Mouse (Mus musculus) embryonic facial prominence, embryonic 11.5 days (tissue): Measurements from ENCODE around the gene Sirpa. TPM values are rescaled to one million over a fixed set of nuclear protein-coding genes. Genes with fewer than 3 reads are reported as not detected.
A peak's percentile ranks its signal among the peaks of the same experiment; 100 is the strongest.

Experiments used
- ATAC-seq: fragments of 200-750 bp; cut with Nextera tagmentation; replicated peaks from 2 replicates; pipeline ENCODE4 v1.8.0; 2017; ENCODE audit warnings: low read depth; ENCODE audit not compliant: insufficient number of reproducible peaks, low FRiP score, low TSS enrichment
- DNase-seq: peaks from one replicate; pipeline ENCODE4 v3.0.0-alpha.2; 2015; ENCODE audit warnings: low spot score
- H3K27ac ChIP-seq: fragments of 300-500 bp; sonication (generic); replicated peaks from 2 replicates; pipeline ENCODE4 v1.5.1; 2014; ENCODE audit warnings: mild to moderate bottlenecking, low read depth, low read length, control low read depth
- H3K27me3 ChIP-seq: fragments of 300-500 bp; sonication (generic); 2 replicates; pipeline ENCODE4 v1.6.1; 2014; ENCODE audit warnings: mild to moderate bottlenecking, low read length, moderate library complexity, mixed read lengths; ENCODE audit not compliant: control insufficient read depth, insufficient read depth
- H3K36me3 ChIP-seq: fragments of 300-500 bp; sonication (generic); replicated peaks from 2 replicates; pipeline ENCODE4 v1.6.1; 2014; ENCODE audit warnings: low read depth, mild to moderate bottlenecking, low read length, moderate library complexity, mixed read lengths; ENCODE audit not compliant: control insufficient read depth, insufficient read depth
- H3K4me1 ChIP-seq: fragments of 300-500 bp; sonication (generic); 2 replicates; pipeline ENCODE4 v1.6.1; 2014; ENCODE audit warnings: low read length, mixed read lengths; ENCODE audit not compliant: control insufficient read depth, insufficient read depth
- H3K4me2 ChIP-seq: fragments of 300-500 bp; sonication (generic); 2 replicates; pipeline ENCODE4 v1.6.1; 2014; ENCODE audit warnings: low read depth, mild to moderate bottlenecking, control low read depth, low read length, moderate library complexity
- H3K4me3 ChIP-seq: fragments of 300-500 bp; sonication (generic); 2 replicates; pipeline ENCODE4 v1.5.1; 2014; ENCODE audit warnings: low read depth, low read length, control low read depth
- H3K9ac ChIP-seq: fragments of 300-500 bp; sonication (generic); replicated peaks from 2 replicates; pipeline ENCODE4 v1.6.1; 2014; ENCODE audit warnings: mild to moderate bottlenecking, control low read depth, low read length
- H3K9me3 ChIP-seq: fragments of 300-500 bp; sonication (generic); replicated peaks from 2 replicates; pipeline ENCODE4 v1.6.1; 2016; ENCODE audit warnings: mild to moderate bottlenecking, low read length, inconsistent platforms, mixed read lengths; ENCODE audit not compliant: control insufficient read depth
- WGBS: fragments of 180-500 bp; shearing (Covaris S2); extraction: QIAGEN DNeasy Blood & Tissue Kit; methylation state at CpG from one replicate; pipeline ENCODE4 v1.1.7; 2014; 5-methylcytosine and 5-hydroxymethylcytosine counted together
- polyA plus RNA-seq: library from polyadenylated mRNA; unstranded; fragments of >200 nt; fragmentation: Nextera tagmentation; extraction: Ambion mirVana; gene quantifications from 2 replicates; pipeline ENCODE4 v1.2.1, GENCODE M21; 2014

The Sirpa gene
- polyA plus RNA-seq, 1 experiment from 2014 or later: 21.2 TPM

DNA sequence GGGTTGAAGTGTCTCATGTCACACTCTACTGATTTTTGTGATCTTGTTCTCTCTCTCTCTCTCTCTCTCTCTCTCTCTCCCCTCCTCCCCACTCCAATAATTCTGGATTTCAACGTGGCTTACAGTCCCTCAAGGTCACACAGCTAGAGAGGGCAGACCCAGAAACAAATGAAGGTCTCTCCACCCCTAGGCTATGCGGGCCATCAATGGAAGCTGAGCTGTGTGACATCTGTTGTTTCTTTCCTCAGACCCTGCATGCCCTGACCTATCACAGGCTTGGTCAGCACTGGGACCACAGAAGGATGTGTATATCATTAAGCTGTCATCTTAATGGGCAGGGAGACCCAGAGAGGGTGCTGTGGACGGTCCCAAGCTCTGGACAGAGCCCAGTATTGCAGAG, 5.4 kb upstream of the Sirpa start:
- 36% methylated on average over 3 of the region's 3 CpGs for whole genome bisulfite sequencing
- Histone ChIP-seq H3K36me3 (no peaks in the 10 kb centered on the region), H3K4me2 (no peak overlapping the region)

GRCm38 (mm10) chr2:129587825-129588251, 4.8 kb upstream of the Sirpa start:
- Histone ChIP-seq H3K27me3 (no peaks in the 10 kb centered on the region), H3K36me3 (no peaks in the 10 kb centered on the region), H3K9ac (no peak overlapping the region), H3K9me3 (no peaks in the 10 kb centered on the region), H3K4me1 (no peaks in the 10 kb centered on the region), H3K4me2 (no peak overlapping the region), H3K27ac (no peak overlapping the region), H3K4me3 (no peak overlapping the region)
- no peak for ATAC-seq
- DNase-seq: peak; percentile 46
- WGBS: 20% methylated on average over 7 of the region's 7 CpGs

More for the DNA sequence above, 5.4 kb upstream of the Sirpa start:
- Histone ChIP-seq H3K27ac (no peak overlapping the region), H3K27me3 (no peaks in the 10 kb centered on the region), H3K4me1 (no peaks in the 10 kb centered on the region), H3K9me3 (no peaks in the 10 kb centered on the region), H3K4me3 (no peak overlapping the region), H3K9ac (no peak overlapping the region)
- ATAC-seq (no peak), DNase-seq (no peak)

DNA sequence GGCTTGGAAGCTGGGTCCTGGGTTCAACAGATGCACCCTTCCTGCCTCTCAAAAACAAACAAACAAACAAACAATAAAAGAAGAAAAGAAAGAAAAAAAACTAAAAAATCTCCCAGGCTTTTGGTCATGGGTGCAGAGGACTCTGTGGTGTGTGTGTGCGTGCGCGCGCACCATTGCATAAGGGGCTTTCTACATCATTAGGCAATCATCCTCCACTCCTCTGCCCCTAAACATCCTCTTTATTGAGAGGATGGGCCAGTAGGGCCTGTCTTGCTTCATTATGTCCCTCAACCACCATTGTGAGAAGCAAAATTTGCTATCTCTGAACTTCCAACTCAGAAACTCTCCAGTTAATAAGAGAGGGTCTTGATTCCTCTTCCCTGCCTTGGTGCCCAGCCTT, 738 bp upstream of the Sirpa start:
- H3K4me3 ChIP-seq: no peak overlapping the region; the same call in 1 of the 2 replicates
- DNase-seq (no peak), ATAC-seq (no peak)
- no peaks in the 10 kb centered on the region; the same call in 1 of the 2 replicates for H3K4me1 ChIP-seq
- no peak overlapping the region for H3K4me2 ChIP-seq
- H3K27me3 ChIP-seq: no peaks in the 10 kb centered on the region
- WGBS: 81% methylated on average over 4 of the region's 4 CpGs
- H3K27ac ChIP-seq: no peak overlapping the region
- H3K36me3 ChIP-seq: no peaks in the 10 kb centered on the region
- H3K9ac ChIP-seq: peak overlapping the region; percentile 86; the same call in 1 of the 2 replicates
- H3K9me3 ChIP-seq: no peaks in the 10 kb centered on the region

DNA sequence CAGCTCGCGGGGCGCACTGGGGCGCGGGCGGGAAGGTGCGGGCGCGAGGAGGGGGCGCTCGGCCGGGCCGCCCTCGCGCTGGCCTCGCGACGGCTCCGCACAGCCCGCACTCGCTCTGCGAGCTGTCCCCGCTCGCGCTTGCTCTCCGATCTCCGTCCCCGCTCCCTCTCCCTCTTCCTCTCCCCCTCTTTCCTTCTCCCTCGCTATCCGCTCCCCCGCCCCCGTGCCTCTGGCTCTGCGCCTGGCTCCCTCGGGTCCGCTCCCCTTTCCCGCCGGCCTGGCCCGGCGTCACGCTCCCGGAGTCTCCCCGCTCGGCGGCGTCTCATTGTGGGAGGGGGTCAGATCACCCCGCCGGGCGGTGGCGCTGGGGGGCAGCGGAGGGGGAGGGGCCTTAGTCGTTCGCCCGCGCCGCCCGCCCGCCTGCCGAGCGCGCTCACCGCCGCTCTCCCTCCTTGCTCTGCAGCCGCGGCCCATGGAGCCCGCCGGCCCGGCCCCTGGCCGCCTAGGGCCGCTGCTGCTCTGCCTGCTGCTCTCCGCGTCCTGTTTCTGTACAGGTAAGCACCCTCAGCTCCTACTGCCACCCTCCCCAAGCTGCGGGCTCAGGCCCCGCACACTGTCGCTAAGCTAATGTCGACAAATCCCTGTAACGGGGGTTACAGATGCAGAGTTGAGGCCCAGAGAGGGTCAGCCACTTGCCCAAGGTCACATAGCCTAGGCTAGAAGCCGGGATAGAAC, 673 bp downstream of the Sirpa start:
- Histone ChIP-seq H3K36me3 (no peaks in the 10 kb centered on the region), H3K27ac (peak overlapping the region; percentile 83), H3K9ac (peak overlapping the region; percentile 86), H3K27me3 (no peaks in the 10 kb centered on the region), H3K4me2 (peak overlapping the region; percentile 90), H3K9me3 (no peaks in the 10 kb centered on the region), H3K4me3 (peak overlapping the region; percentile 69), H3K4me1 (no peaks in the 10 kb centered on the region; the same call in 1 of the 2 replicates)
- WGBS: 0% methylated on average over 50 of the region's 77 CpGs
- DNase-seq (peak; percentile 81), ATAC-seq (peak; percentile 73)

DNA sequence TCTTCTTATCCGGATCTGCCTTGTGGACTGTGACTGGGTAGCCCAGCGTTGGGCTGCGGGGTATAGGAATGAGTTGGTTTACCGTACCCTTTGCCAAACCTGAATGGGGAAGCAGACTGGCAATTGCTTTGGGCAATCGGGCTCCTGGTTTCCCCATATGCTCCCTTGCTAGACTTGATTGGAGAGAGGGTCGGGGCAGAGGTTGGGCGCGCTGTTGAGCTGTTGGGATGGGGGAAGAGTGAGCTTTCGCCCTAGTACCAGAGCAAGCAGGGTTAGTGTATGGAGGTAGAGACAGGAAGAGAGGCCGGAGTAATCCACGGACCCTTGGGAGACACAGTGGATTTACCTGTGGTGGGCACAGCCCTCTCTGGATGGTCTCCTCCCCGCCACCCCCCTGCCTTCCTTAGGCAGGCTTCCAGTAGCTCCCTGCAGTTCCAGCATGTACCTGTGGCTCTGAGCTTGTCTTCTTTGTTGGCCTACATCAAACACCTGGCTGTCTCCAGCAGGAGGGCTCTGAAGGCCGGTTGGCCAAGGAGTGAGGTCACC, 1.3 kb downstream of the Sirpa start:
- ATAC-seq: peak; percentile 10; the same call in 1 of the 2 replicates

DNA sequence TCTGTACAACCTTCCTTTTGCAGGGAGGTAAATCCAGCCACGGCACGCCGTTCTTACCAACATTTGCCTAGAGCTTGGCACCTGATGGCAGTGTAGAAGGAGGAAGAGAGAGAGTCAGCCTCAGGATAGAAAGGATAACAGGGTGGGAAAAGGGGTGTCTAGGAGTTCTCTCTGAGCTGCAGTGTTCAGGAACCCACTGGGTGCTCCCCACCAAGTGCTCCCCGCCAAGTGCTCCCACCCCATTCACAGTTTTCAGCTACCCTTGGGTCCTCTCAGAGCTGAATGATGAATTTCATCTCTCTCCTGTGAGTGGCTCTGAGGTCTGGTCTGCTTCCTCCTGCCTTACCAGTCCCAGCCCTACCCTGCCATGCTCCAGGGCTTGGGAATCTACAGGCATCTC, 1.9 kb downstream of the Sirpa start:
- H3K9ac ChIP-seq: no peak overlapping the region
- H3K27me3 ChIP-seq: no peaks in the 10 kb centered on the region
- DNase-seq (no peak), ATAC-seq (no peak)
- H3K4me1 ChIP-seq: no peaks in the 10 kb centered on the region; the same call in 1 of the 2 replicates
- peak overlapping the region; percentile 90 for H3K4me2 ChIP-seq
- 68% methylated on average over 4 of the region's 4 CpGs for WGBS
- no peak overlapping the region for H3K4me3 ChIP-seq
- no peaks in the 10 kb centered on the region for H3K9me3 ChIP-seq
- no peak overlapping the region for H3K27ac ChIP-seq
- H3K36me3 ChIP-seq: no peaks in the 10 kb centered on the region

More for the DNA sequence above, 1.3 kb downstream of the Sirpa start:
- peak overlapping the region; percentile 90 for H3K4me2 ChIP-seq
- no peaks in the 10 kb centered on the region for H3K9me3 ChIP-seq
- H3K4me3 ChIP-seq: peak overlapping the region; percentile 69
- no peaks in the 10 kb centered on the region for H3K27me3 ChIP-seq
- H3K36me3 ChIP-seq: no peaks in the 10 kb centered on the region
- H3K4me1 ChIP-seq: no peaks in the 10 kb centered on the region; the same call in 1 of the 2 replicates
- 3% methylated on average over 13 of the region's 13 CpGs for WGBS
- peak overlapping the region; percentile 83 for H3K27ac ChIP-seq
- peak; percentile 9 for DNase-seq
- peak overlapping the region; percentile 86 for H3K9ac ChIP-seq

DNA sequence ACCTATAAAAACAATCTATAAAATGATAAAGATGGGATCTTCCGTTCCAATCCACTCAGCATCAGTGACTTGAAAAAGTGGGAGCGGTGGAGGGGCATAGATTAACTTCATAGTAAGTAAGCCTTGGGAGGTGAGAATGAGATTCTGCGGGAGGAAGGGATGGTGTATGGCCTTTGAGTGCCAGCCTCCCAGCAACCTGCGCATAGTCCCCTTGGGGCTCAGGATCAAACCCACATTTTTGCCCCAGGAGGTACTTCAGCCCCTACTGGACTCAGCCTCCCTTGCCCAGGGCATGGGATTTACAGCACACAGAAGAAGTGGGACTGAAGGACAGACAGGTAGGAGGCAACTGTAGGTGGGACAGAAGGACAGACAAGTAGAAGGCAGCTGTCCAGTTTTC, 2.6 kb downstream of the Sirpa start:
- Histone ChIP-seq H3K4me3 (no peak overlapping the region), H3K27me3 (no peaks in the 10 kb centered on the region), H3K27ac (no peak overlapping the region), H3K9ac (no peak overlapping the region), H3K9me3 (no peaks in the 10 kb centered on the region), H3K4me2 (no peak overlapping the region), H3K36me3 (no peaks in the 10 kb centered on the region), H3K4me1 (no peaks in the 10 kb centered on the region; the same call in 1 of the 2 replicates)
- ATAC-seq (no peak), DNase-seq (no peak)
- WGBS: 75% methylated on average over 4 of the region's 4 CpGs

GRCm38 (mm10) chr2:129595661-129596209, 3.1 kb downstream of the Sirpa start:
- no peak overlapping the region for H3K27ac ChIP-seq
- 63% methylated on average over 7 of the region's 7 CpGs for WGBS
- no peaks in the 10 kb centered on the region for H3K9me3 ChIP-seq
- DNase-seq: no peak
- no peaks in the 10 kb centered on the region; the same call in 1 of the 2 replicates for H3K4me1 ChIP-seq
- no peak overlapping the region for H3K4me2 ChIP-seq
- no peak for ATAC-seq
- H3K4me3 ChIP-seq: no peak overlapping the region
- H3K36me3 ChIP-seq: no peaks in the 10 kb centered on the region
- no peaks in the 10 kb centered on the region for H3K27me3 ChIP-seq
- H3K9ac ChIP-seq: no peak overlapping the region
